Mouse (Mus musculus): ENCODE measurements around the gene Kptn. TPM values are rescaled to one million over a fixed set of nuclear protein-coding genes. Genes with fewer than 3 reads are reported as not detected.

The Kptn gene
- polyA plus RNA-seq (2012; rRNA removed) = 46.0 and 47.2 TPM in 2 replicates

DNA sequence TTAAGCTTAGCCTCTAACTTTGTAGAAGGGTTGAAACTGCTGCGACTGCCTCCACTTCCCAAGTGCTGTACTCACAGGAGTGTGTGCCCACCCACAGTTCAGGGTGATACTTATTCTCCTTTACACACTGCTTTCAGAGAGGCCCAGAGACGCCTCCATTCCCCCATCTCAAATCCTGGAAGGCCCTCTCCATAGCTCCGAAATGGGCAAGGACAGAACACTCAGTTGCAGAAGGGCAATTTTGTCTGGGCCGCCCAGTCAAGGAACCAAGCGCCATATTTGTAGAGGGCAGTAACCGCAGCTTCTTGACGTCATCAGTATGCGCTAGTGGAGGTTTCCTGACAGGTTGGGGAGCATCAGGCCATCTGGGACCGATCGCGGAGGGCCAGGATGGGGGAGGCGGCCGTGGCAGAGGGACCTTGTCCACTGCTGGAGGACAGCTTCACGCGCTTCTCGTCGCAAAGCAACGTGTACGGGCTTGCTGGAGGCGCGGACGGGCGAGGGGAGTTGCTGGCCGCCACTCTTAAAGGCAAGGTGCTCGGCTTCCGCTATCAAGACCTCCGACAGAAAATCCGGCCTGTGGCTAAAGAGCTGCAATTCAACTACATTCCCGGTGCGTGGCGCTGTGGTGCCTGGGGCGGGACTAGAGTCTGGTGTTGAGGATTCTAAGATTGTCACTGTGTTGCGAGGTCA, at the start of gene Kptn:
TSS of gene Kptn (plus strand) at position 327 of the 693 bp plus-strand sequence.
- no peak for TF ChIP-seq POLR2A (IDR thresholded peaks at IDR 0.05; ENCODE audit: borderline replicate concordance, extremely low read depth, insufficient read depth, insufficient read length, poor library complexity, severe bottlenecking)
- peak; percentile 94 for TF ChIP-seq CTCF (IDR thresholded peaks at IDR 0.05; ENCODE audit: borderline replicate concordance, extremely low read depth, insufficient read depth, insufficient read length)
- peak; percentile 97 for DNase-seq (ENCODE audit: low read depth)

DNA sequence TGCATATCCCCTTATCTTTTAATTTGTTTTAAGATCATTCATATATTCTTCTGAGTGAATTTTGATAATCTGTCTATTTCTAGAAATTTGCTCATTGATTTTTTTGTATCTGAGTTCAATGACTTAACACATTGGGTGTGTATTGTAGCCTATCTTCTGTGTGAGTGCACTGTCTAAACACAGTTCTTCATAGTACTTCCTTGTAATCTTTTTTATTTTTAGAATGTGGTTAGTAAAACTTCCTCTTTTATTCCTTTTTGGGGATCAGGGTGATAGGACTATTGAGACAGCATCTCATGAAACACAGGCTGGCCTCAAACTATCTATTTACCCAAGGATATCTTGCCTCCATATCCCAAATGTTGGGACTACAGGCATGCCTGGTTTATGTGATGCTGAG, 48.8 kb upstream of the Kptn start:
- DNase-seq (ENCODE audit: low read depth) = no peak
- TF ChIP-seq CTCF (IDR thresholded peaks at IDR 0.05; ENCODE audit: borderline replicate concordance, extremely low read depth, insufficient read depth, insufficient read length) (no peak), POLR2A (IDR thresholded peaks at IDR 0.05; ENCODE audit: borderline replicate concordance, extremely low read depth, insufficient read depth, insufficient read length, poor library complexity, severe bottlenecking) (no peak)

DNA sequence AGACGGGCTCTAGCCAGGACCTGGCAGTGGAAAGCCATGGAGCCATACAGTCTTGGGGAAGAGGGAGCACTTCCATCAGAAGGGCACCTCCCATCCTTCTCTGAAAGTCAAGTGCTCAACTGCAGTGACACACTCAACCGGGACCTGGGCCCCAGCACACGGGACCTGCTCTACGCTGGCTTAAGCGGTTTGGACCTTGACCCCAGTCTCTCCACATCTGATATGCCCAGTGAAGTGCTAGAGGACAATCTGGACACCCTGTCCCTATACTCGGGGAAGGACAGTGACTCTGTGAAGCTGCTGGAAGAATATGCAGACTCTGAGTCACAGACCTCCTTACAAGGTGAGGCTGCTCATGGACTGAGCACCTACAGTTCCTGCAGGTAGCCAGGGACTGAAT, 47.8 kb upstream of the Kptn start:
- no peak for DNase-seq (ENCODE audit: low read depth)

DNA sequence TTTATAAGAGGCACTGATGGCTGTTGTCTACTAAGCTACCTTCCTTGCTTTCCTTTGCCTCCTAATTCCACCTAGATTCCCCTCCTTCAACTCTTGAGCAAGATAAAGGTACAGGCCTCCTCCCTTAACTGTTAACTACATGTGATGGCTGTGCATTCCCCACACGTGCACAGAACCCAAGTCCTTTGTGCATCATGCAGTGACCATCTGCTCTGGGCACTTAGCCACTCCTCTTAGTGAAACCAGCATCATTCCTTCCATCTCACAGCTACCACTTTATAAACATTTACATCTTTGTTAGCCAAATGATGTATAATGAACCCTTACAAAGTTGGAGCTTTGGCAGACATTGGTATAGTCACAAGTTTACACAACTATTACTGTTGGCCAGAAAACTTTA, 39.7 kb upstream of the Kptn start:
- no peak for DNase-seq (ENCODE audit: low read depth)
- TF ChIP-seq CTCF (IDR thresholded peaks at IDR 0.05; ENCODE audit: borderline replicate concordance, extremely low read depth, insufficient read depth, insufficient read length) = no peak
- TF ChIP-seq POLR2A (IDR thresholded peaks at IDR 0.05; ENCODE audit: borderline replicate concordance, extremely low read depth, insufficient read depth, insufficient read length, poor library complexity, severe bottlenecking) = no peak

More for the DNA sequence above, 47.8 kb upstream of the Kptn start:
- TF ChIP-seq CTCF (IDR thresholded peaks at IDR 0.05; ENCODE audit: borderline replicate concordance, extremely low read depth, insufficient read depth, insufficient read length) (no peak), POLR2A (IDR thresholded peaks at IDR 0.05; ENCODE audit: borderline replicate concordance, extremely low read depth, insufficient read depth, insufficient read length, poor library complexity, severe bottlenecking) (no peak)

DNA sequence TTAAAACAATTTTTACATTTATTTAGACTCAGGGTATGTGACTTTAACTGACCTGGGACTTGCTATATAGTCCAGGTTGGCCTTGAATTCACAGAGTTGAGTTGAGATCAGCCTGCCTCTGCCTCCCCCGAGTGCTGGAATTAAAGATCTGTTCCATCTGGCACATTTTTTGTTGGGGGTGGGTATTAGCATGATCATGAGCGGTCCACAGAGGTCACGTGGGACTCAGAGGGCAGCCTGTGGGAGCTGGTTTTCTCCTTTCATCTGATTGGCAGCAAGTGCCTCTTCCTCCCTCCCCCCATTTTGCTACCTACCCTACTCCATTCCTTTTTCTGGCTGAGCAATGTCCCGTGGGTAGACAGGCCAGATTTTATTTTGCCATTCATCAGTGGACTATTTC, 39.1 kb upstream of the Kptn start:
- no peak for TF ChIP-seq POLR2A (IDR thresholded peaks at IDR 0.05; ENCODE audit: borderline replicate concordance, extremely low read depth, insufficient read depth, insufficient read length, poor library complexity, severe bottlenecking)
- no peak for TF ChIP-seq CTCF (IDR thresholded peaks at IDR 0.05; ENCODE audit: borderline replicate concordance, extremely low read depth, insufficient read depth, insufficient read length)
- DNase-seq (ENCODE audit: low read depth) = no peak

DNA sequence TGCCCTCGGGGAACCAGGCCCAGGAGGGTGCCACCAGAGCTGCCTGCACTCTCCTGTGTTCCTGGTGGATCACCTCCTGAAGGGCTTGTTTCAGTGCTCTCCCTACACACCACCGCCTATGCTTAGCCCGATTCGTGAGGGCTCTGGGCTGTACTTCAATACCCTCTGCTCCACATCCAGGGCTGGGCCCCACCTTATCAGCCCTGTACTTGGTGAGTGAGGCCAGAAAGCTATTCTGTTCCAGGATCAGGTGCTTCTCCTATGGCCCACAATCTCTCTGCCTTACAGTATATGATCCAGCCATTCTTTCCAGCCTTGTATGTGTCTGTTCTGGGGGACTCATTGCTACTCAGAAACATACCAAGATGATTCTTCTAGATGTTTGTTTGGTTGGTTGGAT, 36.3 kb upstream of the Kptn start:
- no peak for DNase-seq (ENCODE audit: low read depth)
- TF ChIP-seq CTCF (IDR thresholded peaks at IDR 0.05; ENCODE audit: borderline replicate concordance, extremely low read depth, insufficient read depth, insufficient read length) = no peak
- no peak for TF ChIP-seq POLR2A (IDR thresholded peaks at IDR 0.05; ENCODE audit: borderline replicate concordance, extremely low read depth, insufficient read depth, insufficient read length, poor library complexity, severe bottlenecking)

DNA sequence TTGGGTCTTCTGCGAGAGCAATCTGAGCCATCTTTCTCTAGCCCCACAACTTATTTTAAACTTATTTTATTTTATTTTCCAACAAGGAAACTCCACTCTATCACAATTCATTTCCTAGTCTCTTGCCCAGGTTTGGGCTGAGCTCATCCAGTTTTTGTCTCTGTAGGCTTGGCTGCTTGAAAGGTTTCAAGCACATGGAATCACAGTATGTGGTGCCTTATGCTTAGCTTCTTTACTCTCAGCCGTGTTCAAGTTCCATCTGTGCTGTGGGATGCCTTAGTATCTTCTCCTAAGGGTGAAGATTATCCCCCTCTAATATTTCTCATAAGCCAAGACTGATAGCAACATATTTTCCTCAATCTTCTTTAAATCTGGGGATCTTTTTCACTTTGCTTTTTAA, 32.1 kb upstream of the Kptn start:
- TF ChIP-seq POLR2A (IDR thresholded peaks at IDR 0.05; ENCODE audit: borderline replicate concordance, extremely low read depth, insufficient read depth, insufficient read length, poor library complexity, severe bottlenecking) (no peak), CTCF (IDR thresholded peaks at IDR 0.05; ENCODE audit: borderline replicate concordance, extremely low read depth, insufficient read depth, insufficient read length) (no peak)
- no peak for DNase-seq (ENCODE audit: low read depth)

DNA sequence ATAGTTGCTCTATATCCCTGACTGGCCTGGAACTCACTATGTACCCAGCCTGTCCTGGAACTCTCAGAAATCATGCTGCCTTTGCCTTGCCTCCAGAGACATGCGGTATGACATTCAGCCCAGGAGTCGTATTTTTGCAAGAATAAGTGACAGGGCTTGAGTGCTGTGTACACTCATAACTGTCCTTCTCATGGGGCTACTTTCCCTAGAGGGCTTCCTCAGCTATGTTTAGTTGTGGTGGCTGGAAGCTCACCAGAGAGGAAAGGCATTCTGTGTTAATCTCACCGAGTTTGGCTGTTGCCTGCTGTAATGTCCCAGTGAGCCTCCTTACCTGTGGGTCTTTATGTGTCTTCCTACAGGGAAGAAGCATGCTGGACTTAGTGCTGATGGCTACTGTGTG, 25.1 kb upstream of the Kptn start:
- TF ChIP-seq CTCF (IDR thresholded peaks at IDR 0.05; ENCODE audit: borderline replicate concordance, extremely low read depth, insufficient read depth, insufficient read length) = no peak
- no peak for TF ChIP-seq POLR2A (IDR thresholded peaks at IDR 0.05; ENCODE audit: borderline replicate concordance, extremely low read depth, insufficient read depth, insufficient read length, poor library complexity, severe bottlenecking)
- no peak for DNase-seq (ENCODE audit: low read depth)

DNA sequence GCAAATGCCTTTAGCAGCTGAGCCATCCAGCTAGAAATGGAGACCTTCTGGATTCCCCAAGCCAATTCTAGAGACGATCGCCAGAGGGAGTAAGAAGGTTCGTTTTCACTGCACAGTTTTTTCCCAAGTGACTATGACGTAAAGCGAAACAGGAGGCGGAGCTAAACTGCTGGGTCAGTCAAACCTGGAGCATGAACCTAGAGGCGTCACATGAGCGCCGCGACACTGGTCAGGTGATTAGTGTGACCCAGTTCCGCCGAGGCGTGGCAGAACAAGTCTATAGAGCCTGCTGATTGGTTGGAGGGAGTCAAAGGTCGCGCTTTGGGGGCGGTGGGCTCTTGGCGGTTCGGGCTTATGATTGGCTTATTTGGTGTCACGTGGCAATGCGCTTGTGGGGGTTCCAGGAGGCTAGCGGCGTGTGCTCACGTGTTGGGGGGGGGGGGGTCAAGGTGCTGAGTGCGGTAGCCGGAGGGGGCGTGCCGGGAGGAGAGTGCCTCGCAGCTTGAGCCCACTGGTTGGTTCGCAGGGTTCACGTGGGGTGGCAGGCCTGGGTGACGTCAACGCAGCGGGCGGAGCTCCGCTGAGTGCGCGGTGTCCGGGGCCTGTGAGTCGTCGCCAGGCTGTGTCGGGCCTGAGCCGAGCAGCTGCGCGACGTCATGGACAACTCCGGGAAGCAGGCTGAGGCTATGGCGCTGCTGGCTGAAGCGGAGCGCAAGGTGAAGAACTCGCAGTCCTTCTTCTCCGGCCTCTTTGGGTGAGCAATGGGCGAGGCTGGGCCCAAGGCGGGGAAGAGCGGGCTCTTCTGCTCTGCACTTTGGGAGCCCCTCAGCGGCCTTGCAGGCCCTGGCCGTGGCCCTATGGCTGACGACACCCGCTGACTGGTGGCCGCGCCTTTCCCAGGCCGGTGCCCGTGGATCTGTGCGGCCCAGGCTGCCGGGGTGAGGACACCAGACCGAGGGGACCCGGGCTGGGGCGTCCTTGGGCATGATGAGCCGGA, 21.4 kb upstream of the Kptn start, which contains the start of gene Napa:
TSS of gene Napa (plus strand) at position 438 of the 997 bp plus-strand sequence.
- peak; percentile 100 for DNase-seq (ENCODE audit: low read depth)
- TF ChIP-seq POLR2A (IDR thresholded peaks at IDR 0.05; ENCODE audit: borderline replicate concordance, extremely low read depth, insufficient read depth, insufficient read length, poor library complexity, severe bottlenecking) (peak; percentile 85), CTCF (IDR thresholded peaks at IDR 0.05; ENCODE audit: borderline replicate concordance, extremely low read depth, insufficient read depth, insufficient read length) (peak; percentile 68; the same call in 1 of the 2 replicates)

DNA sequence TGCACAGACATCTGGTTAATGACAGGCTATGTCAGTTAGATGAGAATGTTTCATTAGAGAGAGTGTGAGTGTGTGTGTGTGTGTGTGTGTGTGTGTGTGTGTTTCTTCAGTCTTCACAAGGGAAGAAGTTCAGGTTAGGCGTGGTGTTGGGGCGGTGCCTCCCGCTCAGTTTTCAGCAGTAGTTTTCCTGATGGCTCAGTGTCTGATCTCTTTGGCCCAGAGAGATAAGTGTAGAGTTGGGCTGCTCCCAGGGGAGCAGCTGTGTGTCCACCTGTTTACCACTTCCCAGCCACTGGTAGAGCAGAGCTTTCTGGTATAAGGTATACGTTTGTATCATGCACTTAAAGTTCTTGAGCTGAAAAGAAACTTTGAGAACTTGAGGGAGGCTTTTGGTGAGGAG, 19.8 kb upstream of the Kptn start:
- DNase-seq (ENCODE audit: low read depth) = no peak
- TF ChIP-seq CTCF (IDR thresholded peaks at IDR 0.05; ENCODE audit: borderline replicate concordance, extremely low read depth, insufficient read depth, insufficient read length) = no peak
- no peak for TF ChIP-seq POLR2A (IDR thresholded peaks at IDR 0.05; ENCODE audit: borderline replicate concordance, extremely low read depth, insufficient read depth, insufficient read length, poor library complexity, severe bottlenecking)

DNA sequence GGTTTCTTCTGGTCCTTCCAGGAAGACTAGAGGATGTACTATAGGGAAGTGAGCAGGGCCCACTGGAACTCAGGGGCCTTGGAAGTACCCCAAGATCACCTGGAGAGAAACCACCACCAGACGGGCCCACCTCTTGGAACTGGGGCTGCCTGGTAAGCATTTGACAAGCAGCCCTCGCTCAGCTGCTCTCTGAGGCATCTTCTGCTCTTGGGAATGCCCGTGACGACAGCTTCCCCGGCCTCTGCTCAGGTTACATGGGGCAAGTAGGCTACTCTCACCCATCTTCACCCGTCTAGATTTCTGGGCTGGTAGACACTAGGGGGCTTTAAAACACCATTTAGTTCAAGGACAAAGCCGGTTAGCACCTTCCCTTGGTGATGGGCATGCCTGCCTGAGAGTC, 18.6 kb upstream of the Kptn start:
- DNase-seq (ENCODE audit: low read depth) = no peak
- no peak for TF ChIP-seq POLR2A (IDR thresholded peaks at IDR 0.05; ENCODE audit: borderline replicate concordance, extremely low read depth, insufficient read depth, insufficient read length, poor library complexity, severe bottlenecking)
- TF ChIP-seq CTCF (IDR thresholded peaks at IDR 0.05; ENCODE audit: borderline replicate concordance, extremely low read depth, insufficient read depth, insufficient read length) = no peak

All from brain, embryonic 14.5 days (tissue).